Mouse (Mus musculus) G1E (cell line): ENCODE results near the gene Pde4d.

Experiments used
- CTCF ChIP-seq: IDR thresholded peaks from 2 replicates; pipeline ENCODE4 v1.5.1; 2012; ENCODE audit warnings: low read depth, low read length, inconsistent platforms, mixed read lengths
- GATA1 ChIP-seq: IDR thresholded peaks from 2 replicates; pipeline ENCODE4 v1.6.1; 2012; ENCODE audit warnings: borderline replicate concordance, low read length, inconsistent platforms, mixed read lengths
- GATA2 ChIP-seq: IDR thresholded peaks from 2 replicates; pipeline ENCODE4 v1.6.1; 2012; ENCODE audit warnings: low read depth, low read length, inconsistent platforms, borderline replicate concordance
- POLR2AphosphoS5 ChIP-seq: IDR thresholded peaks from 2 replicates; pipeline ENCODE4 v1.6.1; 2012; ENCODE audit warnings: low read depth, low read length, inconsistent platforms; ENCODE audit not compliant: insufficient replicate concordance
- TAL1 ChIP-seq: conservative IDR thresholded peaks from 2 replicates; pipeline ENCODE4 v1.6.1; 2012; ENCODE audit warnings: low read depth, low read length, inconsistent platforms, mixed read lengths

DNA sequence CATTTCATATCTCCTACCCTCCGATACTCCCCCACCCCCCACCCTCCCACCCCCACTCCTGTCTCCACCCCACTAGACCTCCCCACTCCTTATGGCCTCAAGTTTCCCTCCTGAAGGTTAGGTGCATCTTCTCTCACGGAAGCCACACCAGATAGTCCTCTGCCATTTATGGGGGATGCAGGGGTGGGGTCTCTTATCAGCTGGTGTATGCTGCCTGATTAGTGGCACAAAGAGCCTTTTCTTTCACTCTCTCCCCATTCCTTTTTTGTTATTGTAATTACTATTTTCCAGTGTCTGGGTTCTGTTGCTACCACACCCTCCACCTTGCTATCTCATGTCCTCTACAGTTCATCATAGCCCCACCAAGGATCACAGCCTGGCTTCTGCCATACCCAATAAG is 1194.3 kb downstream of the Pde4d start:
- TF ChIP-seq CTCF (no peak), POLR2AphosphoS5 (no peak), TAL1 (no peak), GATA2 (no peak), GATA1 (no peak)
